Mouse (Mus musculus) thymus, adult 2 months (tissue): ENCODE data around the gene Endov.

Source experiments
- CTCF ChIP-seq: fragments of 200-500 bp; IDR thresholded peaks from 2 replicates; pipeline ENCODE4 v1.5.1; 2012; ENCODE audit warnings: mild to moderate bottlenecking, control low read depth, low read length, moderate library complexity, borderline replicate concordance; ENCODE audit not compliant: control insufficient read depth, poor library complexity, insufficient read depth; ENCODE audit errors: extremely low read depth
- POLR2A ChIP-seq: fragments of 200-500 bp; IDR thresholded peaks from 2 replicates; pipeline ENCODE4 v1.6.1; 2012; ENCODE audit warnings: mild to moderate bottlenecking, low read length, control low read depth, moderate library complexity; ENCODE audit not compliant: control insufficient read depth, poor library complexity, insufficient read depth; ENCODE audit errors: extremely low read depth

DNA sequence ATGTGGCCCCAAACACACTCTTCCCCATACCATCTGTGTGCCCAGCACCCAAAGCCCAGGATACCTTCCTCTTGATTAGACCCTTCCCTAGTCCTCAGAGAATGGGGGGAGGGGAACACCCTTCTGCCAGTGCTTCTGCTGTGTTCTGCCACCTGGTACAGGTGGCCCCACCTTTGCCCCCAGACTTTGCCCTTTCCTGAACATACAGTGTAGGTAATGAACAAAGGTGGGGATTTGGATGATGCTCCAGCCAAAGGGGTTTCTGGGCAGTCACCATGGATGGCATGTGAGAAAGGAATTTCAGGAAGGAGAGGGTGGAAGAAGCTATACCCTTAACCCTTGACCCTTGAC lies 29.5 kb downstream of the Endov start:
- TF ChIP-seq CTCF (no peak), POLR2A (no peak)
